Mouse (Mus musculus) embryo, embryonic 10.5 days (tissue): ENCODE results near the gene Itk.

Experiments used
- DNase-seq: peaks from one replicate; pipeline ENCODE4 v3.0.0-alpha.2; 2015; ENCODE audit warnings: low spot score

Itk gene

DNA sequence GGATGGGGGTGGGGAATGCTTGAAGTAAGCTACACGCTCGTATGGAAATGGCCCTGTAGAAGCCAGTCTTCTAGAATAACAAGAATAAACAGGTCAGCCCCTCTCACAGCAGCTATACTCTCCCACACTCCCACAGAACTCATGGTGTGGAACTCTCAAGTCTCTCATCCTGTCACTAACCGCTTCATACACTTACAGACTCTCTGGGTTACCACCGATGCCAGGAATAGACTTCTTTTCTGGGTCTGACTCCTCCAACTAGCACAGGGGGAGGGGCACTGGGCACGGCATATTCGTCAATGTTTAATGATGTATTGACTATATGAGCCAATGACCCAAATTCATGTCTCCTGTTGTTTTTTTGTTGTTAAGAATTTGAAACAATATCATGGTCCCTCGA, 82.5 kb downstream of the Itk start:
- DNase-seq: no peak

DNA sequence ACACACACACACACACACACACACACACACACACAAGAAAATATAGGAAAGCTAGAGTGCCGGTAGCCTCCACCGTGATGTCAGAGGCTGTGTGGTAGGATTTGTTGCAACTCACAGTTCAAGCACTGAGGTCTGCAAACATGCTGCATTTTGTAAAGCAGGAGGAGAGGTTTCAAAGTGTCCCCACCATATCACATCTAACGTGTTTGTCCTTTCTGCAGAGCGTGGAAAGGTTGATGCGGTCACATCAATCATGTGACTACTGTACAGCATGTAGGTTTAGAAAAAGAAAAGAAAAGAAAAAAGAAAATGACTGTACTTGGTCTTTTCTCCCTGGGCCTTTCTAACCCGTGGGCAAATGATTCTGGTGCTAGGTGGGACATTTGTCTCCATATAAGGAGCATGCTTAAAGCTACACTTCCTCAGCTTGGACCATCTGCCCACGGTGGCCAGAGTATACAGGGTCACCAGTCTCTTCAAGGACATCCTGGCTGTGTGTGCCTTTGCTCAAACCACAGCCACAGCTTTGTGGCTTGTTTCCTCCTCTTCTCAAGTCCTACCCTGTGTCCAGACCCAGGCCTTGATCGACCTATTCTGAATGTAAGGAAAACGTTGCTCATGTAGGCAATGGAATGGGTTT, 83.3 kb downstream of the Itk start:
- no peak for DNase-seq

DNA sequence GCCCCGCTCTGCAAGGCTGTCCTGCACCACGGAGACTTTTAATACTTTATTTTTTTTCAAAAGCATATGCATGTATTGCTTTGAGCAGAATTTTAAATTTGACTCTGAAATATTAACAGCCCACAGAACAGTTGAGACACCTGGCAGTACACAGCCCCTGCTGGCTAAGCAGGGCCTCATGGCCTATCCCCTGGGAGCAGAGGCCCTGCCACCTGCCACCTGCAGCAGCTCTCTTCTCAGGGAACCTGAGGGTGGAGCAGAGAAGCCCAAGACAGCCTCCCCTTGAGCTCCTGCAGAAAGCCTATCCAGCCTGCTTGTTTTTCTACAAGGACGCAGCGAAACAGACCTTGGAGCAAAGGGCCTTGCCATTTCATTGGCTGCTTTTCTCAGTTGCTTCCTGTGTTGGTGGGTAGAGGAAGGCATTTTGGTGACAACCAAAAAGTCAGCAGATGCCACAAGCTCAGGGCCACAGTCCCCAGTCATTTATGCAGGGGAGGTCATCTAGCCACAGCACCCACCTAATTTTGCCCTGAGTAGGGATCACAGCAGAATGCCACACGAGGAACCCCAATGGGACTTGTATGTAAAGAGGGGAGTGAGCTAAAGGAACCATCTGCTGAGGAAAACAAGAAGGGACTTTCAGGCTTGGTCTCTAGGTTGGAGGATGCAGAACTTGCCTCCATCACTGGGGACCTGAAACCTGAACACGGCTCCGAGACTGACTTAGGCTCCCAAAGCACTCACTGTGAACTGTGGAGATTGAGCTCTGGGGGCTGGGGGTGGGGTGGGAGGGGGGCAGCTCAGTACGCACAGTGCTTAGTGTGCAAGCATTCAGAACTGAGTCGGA, 84.2 kb downstream of the Itk start:
- DNase-seq: no peak

DNA sequence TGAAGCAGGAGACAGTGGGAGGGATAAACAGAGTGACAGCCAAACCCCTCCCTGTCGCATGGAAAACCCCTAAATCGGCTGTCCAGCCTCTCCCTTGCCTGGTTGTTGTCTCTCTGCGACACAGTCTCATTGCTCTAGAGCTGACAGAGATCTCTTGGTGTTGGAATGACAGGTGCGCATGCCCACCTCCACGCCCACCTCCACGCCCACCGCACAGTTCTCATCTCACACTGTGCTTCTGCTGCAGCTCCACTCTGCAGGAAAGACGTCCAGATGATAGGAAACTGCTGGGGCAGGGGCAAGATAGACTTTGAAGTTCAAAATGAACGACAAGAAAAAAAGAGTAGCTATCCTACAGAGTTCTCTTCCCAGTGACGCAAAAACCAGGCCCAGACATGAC, 85.2 kb downstream of the Itk start:
- no peak for DNase-seq

DNA sequence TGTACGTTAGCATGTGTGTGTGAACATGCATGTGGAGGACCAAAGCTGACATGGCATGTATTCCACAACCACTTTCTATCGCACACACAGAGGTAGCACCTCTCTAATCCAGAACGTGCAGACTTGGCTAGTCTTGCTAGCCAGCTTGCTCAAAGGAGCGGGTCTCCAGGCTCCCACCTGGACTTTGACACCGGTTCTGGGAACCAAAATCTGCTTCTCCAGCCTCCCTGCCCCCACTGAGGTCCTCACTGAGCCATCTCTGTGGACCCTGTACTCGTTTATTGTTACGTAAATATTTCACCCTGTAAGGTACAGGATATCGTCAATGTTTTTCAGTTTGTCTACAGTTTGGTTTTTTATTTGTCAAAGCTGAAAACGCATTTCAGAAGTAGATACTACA, 86.8 kb downstream of the Itk start:
- no peak for DNase-seq

DNA sequence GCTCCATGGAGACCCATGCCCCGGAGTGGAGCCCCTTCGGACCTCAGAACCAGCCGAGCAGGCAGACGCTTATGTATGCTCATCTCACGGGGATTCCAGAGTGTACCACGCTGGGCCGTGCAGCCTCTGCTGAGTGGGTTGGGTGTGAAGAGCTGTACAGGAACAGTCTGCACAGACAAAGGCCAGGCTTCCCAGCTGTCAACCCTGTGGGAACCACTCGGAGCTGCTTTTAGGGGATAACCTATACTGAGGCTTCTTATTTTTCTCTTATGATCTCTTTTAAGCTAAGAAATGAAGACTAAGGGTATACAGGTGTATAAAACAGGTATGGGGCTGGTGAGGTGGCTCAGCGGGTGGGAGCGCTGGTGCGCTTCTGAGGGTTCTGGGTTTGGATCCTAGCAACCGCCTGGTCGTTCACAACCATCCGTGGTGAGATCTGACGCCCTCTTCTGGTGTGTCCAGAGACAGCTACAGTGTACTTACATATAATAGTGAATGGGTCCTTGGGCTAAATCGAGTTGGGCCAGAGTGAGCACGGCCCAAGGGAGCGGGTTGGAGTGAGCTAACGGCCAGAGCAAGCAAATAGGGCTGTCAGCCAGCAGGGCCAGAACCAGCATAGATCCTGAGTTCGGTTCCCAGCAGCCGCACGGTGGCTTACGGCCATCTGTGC, 87.6 kb downstream of the Itk start:
- DNase-seq: no peak

DNA sequence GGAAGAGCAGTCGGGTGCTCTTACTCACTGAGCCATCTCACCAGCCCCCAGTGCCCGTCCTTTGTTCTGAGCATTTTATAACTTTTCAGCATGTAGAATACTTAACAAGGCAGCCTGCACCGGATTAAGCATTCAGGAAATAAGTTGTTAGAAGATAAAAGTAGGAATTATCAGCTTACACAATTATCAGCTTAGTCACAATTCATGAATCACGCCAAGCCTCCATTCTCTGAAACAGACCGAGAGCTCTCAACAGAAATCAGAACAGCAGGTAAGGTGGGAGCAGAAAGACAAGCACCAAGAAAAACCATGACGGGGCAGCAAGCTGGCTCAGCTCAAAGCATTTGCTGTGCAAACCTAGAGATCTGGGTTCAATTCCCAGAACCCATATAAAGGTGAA, 89.4 kb downstream of the Itk start:
- DNase-seq: no peak

DNA sequence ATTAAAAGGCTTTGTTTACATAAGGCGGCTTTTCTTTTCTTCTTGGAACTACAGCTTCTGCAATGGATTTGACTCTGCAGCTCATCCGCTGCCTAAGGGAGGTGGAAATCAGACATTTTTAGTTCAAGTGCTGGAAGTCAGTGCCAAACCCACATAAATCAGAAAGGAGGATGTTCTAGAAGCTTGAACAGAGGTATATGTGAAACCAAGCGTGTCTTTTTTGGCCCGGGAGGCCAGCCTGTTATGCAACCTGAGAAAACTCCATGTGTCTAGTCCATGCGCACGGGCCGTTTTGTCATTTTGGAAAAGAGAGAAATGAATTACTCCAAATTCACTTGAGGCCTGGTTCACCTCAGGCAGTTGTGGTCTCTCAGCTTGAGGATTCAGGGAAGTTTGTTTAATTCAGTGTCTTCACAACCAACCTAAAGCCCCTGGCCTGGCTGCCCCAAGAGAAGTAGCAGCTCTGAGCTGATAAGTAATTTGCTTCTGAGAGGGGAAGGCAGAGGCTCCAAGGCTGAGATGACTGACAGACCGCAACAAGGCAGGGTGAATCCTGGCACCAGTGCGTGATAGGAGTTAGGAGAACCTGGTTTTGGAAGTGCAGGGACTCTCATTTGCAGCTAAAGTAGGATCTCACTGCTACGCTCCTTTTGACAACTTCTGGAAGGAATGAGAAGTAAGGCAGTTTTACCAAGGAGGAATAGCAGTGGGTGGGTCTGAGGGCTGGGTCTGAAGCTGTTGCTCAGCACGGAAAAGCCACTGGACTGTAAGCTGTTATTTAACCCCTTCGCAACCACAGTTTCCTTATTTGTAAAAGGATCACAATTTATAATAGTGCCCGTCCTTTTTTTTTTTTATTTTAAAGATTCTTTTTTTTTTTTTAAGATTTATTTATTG, 90.2 kb downstream of the Itk start:
- no peak for DNase-seq

DNA sequence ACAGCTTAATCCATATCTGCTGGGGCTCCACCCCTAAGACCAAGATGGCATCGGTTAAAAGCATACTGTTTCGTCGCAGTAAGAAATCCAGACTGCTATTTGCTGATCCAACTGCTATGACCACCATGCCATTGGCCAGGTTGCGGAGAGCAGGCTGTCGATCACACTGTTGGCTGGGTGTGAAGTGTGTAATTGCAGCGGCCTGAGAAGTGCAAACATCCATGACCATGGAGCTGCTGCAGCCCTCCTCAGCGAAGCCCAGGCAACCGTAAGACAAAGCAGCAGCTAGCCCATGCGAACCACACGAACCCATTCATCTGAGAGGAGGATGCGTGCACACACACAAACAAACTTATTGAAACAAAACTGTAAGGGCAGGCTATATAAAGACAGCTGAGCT, 94.9 kb downstream of the Itk start:
- no peak for DNase-seq

DNA sequence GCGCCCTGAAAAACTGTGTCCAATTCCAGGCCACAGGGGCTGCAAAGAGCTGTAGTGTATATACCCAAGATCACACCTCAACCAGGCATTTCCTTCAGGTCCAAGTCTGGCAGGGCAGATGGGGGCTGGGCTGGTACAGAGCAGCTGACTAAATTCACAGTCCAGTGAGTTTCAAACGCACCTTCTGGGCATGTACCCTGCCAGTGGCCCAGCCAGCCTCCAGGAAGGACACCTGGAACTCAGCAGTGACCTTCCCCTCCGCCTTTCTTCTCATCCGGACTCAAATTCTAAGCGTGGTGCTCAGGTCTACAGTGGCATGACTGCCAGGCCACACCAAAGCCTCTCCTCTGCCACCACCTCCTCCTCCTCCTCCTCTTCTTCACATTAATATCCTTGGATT, 95.8 kb downstream of the Itk start:
- no peak for DNase-seq

DNA sequence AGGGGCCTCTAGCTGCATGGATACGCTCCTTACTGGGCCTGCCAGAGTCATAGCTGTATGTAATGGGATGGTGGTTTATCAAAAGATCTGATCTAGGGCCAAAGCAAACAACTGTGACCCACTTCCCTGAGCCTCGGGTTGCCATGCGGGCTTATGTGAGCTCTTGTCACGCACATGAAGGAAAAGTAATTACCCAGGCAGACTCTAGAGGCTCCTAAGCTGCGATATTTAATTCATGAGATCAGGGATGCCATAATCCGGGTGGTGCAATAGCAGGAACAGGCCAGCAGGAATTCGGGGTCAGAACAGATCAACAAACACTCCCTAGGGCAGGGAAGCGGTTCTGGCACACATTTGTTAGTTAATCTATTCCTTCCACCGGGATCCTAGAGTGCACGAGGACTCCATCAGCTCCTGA, 98.3 kb downstream of the Itk start:
- peak; percentile 64 for DNase-seq

DNA sequence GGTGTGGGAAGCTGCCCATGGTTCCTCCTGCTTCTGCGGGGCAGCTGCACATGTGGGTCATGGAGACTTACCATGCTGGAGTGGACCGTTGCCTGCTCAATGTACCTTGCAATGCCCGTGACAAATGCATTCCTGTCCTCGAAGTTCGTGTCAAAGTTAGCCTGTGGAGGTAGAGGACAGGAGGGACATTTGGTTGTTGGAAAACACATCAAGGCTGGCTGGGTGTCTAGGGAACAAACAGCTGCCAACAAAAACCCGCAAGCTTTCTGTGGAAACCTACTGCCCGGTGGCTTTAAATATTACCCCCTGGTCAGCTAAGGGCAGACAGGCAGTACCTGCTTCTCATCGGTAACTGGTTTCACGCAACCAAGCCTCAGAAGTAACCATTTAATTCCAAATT, 99.8 kb downstream of the Itk start:
- no peak for DNase-seq

DNA sequence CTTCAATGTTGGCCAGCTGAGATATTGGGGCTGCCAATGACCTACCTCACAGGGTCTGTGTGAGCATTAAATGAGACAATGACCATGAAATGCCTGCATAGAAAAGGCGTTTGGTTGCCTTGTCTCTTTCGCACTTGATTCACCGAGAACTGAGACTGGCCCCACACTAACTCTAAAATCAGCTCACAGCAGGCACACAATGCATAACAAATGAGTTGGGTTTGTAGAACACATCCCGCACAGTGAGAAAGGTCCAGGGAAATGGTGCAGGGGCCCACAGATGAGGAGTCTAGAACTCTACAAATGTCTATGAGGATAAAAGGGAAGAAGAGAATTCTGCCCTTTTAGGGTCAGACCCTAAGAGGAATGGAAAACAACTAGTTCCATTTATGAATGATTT, 100.3 kb downstream of the Itk start:
- no peak for DNase-seq

DNA sequence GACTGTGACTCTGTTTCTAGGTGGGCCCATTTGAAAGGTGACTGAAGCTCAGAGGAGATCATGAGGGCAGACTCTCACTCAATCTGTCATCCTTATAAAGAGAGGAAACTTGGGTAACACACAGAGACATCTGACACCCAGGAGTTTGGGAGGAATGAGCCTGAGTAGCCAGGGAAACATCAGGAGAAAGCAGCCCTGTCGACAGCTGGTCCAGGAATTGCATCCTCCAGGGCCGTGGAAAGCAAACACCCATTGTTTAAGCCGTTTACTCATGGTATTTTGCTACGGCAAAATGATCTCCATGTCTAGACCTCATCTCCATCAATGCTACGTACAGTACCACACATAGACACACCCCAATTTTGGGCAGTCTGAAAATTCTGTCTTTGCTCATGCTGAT, 101.2 kb downstream of the Itk start:
- DNase-seq: no peak

DNA sequence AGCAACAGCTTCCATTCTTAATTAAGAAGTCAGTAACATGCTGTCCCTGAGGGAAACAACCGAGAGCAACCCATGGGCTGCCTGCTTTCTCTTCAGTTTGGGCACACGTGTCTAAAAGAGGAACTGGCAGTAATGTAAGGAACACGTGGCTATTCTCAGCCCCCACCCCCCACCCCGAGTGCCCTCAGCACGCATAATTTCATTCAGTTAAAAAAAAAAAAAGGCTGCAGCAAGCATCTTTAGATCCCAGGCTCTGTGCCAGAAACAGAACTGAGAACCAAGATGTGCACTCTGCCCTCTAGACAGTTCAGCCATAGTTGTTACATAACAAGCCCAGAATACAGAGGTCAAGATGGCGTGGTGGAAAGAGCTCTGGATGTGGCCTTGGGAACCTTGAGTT, 102.5 kb downstream of the Itk start:
- no peak for DNase-seq

DNA sequence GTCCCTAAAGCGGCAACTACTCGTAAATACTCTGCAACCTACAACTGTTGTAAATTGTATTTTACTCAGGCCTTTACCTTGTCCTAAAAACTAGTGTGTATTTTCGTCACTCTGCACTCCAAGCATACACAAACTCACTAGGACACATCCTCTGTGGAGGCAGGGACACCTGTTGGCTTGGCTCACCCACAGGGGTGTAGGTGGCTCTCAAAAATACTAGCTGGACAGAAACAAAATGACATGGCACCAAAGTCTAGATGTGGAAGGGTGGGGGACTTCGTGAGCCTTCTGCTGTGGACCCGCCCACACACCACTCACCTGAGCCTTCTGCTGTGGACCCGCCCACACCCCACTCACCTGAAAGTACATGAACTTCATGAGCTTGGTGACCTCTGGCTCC, 105.5 kb downstream of the Itk start:
- DNase-seq: no peak

DNA sequence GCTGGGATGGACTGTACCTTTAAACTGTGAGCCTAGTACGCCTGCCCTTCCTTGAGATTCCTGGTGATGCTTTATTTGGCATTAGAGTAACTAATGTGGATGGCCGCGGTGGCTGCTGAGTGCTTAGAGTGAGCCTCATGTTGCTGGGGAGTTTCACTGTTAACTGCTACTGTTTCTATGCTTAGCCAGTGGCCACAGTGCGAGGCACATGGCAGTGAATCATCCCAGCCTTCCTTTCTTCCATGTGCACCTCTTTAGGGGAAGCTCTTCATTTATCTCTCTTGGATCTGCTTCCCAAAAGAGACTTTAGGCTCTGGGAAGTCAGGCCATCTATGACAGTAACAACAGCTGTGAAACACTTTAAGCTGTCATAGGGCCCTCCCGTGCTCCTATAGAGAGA, 106.7 kb downstream of the Itk start:
- no peak for DNase-seq

DNA sequence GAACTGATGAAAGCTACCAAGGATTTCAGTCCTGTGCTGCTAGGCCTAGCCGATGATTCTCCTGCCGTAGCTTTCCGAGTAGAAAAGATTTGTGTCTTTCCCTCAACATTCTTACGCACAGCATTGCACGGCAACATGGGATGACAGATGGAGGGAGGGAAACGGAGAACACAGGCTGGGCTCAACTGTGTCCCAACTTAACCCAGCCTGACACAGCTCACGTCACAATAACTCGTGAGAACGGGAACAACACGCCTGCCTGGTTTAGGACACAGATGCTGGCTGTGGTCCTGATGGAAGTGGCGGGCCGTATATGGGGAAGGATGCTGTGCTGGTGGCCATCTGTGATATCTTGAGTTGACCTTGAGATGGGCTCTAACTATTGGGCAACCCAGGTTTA, 110.6 kb downstream of the Itk start:
- DNase-seq: no peak

DNA sequence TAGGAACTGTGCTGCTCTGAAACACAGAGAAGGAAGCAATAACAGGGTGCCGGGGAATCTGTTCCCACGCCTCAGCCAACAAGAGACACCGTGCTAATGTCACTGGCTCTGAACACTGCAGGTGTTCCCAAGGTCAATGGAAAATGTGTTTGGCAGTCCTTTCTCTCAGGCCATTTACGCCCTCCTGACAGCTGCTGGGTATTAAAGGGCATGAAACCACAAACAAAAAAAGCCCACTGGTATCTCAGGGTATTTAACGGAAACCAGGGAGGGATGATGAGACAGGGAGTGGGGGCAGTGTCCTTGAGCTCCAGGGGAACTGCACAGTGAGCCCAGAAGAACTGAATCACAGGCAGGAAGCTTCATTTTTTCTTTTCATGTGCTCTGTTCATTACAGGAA, 111.2 kb downstream of the Itk start:
- no peak for DNase-seq

DNA sequence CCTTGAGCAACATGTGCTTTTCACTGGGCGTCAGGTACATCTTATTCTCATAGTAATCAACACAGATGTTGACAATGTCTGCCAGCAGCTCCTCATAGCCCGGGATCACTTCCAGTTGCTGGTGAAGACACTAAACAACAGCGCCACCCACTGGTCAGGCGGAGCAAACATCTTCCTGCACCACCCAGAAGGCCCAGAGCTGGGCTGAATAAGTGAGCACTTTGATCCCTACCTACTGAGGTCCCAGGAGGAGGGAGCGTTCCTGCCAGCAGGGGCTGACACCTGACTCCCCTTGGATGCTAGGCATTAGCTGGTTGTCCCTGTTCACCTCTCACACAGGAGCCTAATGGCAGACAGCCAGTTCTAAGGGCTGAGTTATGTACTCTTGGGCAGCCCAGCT, 112.5 kb downstream of the Itk start:
- DNase-seq: peak; percentile 50

DNA sequence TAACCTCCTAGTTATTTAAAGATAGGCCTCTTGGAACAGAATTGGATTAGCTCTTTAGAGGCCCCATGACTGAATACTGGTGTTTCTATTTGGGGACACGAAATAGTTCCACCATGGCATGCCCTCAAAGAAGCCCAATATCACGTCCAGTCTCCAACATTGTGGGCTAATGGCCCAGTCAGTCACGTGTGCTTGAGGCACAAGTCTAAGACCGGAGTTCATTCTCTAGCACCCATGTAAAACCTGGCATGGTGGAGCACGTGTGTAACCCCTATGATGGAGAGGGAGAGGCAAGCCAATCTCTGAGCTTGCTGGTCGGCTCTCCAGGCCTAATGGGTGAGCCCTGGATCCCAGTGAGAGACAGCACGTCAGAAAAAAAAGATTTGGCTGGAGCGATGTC, 113.1 kb downstream of the Itk start:
- no peak for DNase-seq

DNA sequence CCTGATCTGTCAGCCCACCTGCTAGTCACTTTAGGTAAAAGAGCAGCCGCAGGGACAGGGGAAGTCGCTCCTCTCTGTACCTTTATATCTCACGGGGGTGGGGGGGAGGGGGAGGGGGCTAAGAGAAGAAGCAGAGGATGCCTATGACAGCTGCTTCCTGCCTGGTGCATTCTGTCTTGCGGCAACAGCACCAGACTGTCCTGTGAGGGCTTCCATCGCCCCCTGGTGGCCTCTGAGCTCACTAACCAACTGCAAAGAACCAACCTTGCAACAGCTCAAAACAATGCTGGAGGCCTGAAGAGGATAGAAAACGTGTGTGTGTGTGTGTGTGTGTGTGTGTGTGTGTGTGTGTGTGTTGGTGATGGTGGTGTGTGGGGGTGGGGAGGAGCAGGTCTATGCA, 114.0 kb downstream of the Itk start:
- peak; percentile 86 for DNase-seq
